Mouse (Mus musculus): ENCODE results near the gene Ell. TPM values are rescaled to one million over a fixed set of nuclear protein-coding genes. Genes with fewer than 3 reads are reported as not detected.
A peak's percentile ranks its signal among the peaks of the same experiment; 100 is the strongest.

Gene Ell
- polyA plus RNA-seq, 1 experiment from 2014 or later = 11.6 TPM

DNA sequence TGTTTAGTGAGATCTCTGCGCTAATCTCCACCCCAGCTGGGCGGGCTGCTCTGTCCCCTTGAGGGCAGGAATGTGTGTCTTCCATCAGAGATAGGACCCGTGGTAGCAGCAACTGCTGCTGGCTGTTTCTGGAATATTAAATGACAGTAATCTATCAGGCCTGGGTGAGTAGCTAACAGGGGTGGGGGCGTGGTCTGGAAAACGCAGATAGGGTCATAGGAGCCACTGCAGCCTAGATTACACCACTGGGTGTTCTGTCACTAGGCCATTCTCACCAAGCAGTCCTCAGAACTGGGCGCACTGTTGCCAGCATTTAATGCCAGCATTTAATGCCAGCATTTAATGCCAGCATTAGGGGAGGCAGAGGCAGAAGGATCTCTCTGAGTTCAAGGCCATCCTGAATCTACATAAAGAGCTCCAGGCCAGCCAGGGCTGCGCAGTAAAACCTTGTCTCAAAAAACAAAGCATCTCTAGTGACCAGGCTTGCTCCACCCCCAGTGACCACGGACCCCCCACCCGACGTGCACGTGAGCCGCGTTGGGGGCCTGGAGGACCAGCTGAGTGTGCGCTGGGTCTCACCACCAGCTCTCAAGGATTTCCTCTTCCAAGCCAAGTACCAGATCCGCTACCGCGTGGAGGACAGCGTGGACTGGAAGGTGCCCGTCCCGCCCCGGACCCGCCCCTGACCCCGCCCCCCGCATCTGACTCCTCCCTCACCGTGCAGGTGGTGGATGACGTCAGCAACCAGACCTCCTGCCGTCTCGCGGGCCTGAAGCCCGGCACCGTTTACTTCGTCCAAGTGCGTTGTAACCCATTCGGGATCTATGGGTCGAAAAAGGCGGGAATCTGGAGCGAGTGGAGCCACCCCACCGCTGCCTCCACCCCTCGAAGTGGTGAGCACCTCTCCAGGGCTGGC lies 38.6 kb upstream of the Ell start:
- no peak overlapping the region for H3K27ac ChIP-seq (replicated peaks)
- peak; percentile 15; the same call in 1 of the 2 replicates for ATAC-seq (ENCODE audit: extremely low read depth, insufficient number of reproducible peaks, low FRiP score, low TSS enrichment)
- WGBS = 6% methylated on average over 39 of the region's 39 CpGs

DNA sequence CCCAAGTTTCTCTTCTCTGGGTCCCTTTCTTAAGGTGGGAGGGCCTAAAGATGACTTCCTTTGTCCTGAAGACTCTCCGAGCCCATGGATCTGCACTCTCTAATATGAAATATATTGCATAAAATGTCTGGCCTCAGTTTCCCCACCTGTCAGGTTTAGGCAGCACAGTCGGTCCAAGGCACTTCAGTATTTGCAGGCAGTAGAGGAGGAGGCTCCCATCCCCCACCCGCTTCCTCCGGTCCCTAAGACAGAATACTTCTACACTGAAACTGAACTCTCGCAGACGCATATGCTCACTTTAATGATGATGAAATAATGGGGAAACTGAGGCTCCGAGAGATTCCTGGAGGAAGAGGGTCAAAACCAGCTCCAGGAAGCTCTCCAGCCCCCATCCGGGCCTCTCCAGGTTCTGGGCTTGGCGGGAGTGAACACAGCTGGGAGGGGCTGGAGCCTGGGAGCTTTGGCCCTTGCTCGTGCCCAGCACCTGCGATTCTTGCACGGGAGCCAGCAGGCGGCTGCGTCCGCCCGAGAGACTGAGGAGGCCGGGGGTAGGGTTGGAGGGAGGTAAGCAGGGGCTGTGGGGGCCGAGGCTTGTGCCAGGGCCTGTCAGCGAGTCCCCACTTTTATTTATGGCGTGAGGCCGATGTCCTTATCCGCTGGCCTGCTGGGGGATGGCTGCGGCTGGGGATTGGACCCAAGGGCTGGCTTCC lies 37.3 kb upstream of the Ell start:
- Histone ChIP-seq H3K27me3 (replicated peaks) (peaks cover 72% of the 10 kb centered on the region), H3K4me3 (peak overlapping the region; percentile 29), H3K36me3 (peaks cover 14% of the 10 kb centered on the region), H3K27ac (replicated peaks) (no peak overlapping the region), H3K4me2 (peak overlapping the region; percentile 58), H3K9ac (peak overlapping the region; percentile 57), H3K9me3 (no peaks in the 10 kb centered on the region), H3K4me1 (peaks cover 67% of the 10 kb centered on the region)
- no peak for ATAC-seq (ENCODE audit: extremely low read depth, insufficient number of reproducible peaks, low FRiP score, low TSS enrichment)
- WGBS = 12% methylated on average over 23 of the region's 23 CpGs

More for the DNA sequence above, 38.6 kb upstream of the Ell start:
- H3K27me3 ChIP-seq (replicated peaks) = peaks cover 85% of the 10 kb centered on the region
- peaks cover 12% of the 10 kb centered on the region; the same call in 1 of the 2 replicates for H3K36me3 ChIP-seq
- no peaks in the 10 kb centered on the region for H3K9me3 ChIP-seq
- H3K4me3 ChIP-seq = peak overlapping the region; percentile 9; the same call in 1 of the 2 replicates
- 0 out of 2 replicates have a peak overlapping the region, but pooled peaks have one; percentile 1 for H3K9ac ChIP-seq
- peak overlapping the region; percentile 46 for H3K4me2 ChIP-seq
- peaks cover 59% of the 10 kb centered on the region for H3K4me1 ChIP-seq

DNA sequence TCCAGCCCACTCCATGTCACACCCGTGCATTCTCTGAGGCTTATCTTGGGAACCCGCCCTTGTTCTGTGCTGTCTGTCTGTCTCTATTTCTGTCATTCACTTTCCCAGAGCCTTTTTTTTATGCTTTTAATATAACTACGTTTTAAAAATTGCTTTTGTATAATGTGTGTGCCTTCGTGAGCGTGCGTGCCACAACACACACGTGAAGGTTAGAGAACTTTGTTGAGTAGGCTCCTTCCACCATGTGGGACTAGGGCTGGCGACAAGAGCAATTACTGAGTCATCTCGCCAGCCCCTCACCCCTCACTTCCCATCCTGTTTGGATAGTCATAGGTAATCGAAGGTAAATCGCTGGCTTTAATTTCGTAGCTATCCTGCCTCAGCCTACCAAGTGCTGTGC lies 36.7 kb upstream of the Ell start:
- Histone ChIP-seq H3K27ac (replicated peaks) (no peak overlapping the region), H3K36me3 (peaks cover 20% of the 10 kb centered on the region), H3K9ac (peak overlapping the region; percentile 57), H3K4me1 (peaks cover 73% of the 10 kb centered on the region), H3K27me3 (replicated peaks) (peaks cover 66% of the 10 kb centered on the region), H3K4me2 (peak overlapping the region; percentile 58), H3K9me3 (no peaks in the 10 kb centered on the region), H3K4me3 (peak overlapping the region; percentile 29)
- ATAC-seq (ENCODE audit: extremely low read depth, insufficient number of reproducible peaks, low FRiP score, low TSS enrichment) = no peak
- WGBS = 34% methylated on average over 12 of the region's 12 CpGs

DNA sequence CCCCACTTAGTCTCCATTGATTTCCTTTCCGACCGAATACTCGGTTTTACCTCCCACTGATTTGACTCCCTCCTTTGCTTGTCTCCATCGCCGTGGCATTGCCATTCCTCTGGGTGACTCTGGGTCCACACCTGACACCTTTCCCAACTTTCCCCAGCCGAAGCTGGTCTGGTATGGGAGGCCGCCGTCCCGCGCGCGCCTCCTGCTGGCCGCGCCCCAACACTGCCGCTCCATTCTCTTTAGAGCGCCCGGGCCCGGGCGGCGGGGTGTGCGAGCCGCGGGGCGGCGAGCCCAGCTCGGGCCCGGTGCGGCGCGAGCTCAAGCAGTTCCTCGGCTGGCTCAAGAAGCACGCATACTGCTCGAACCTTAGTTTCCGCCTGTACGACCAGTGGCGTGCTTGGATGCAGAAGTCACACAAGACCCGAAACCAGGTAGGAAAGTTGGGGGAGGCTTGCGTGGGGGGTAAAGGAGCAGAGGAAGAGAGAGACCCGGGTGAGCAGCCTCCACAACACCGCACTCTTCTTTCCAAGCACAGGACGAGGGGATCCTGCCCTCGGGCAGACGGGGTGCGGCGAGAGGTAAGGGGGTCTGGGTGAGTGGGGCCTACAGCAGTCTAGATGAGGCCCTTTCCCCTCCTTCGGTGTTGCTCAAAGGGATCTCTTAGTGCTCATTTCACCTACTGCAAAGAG lies 36.1 kb upstream of the Ell start:
- peaks cover 60% of the 10 kb centered on the region for H3K27me3 ChIP-seq (replicated peaks)
- H3K4me2 ChIP-seq = peak overlapping the region; percentile 58
- H3K9ac ChIP-seq = peak overlapping the region; percentile 63
- peaks cover 26% of the 10 kb centered on the region for H3K36me3 ChIP-seq
- H3K4me3 ChIP-seq = peak overlapping the region; percentile 29; the same call in 1 of the 2 replicates
- no peak for ATAC-seq (ENCODE audit: extremely low read depth, insufficient number of reproducible peaks, low FRiP score, low TSS enrichment)
- H3K4me1 ChIP-seq = peaks cover 77% of the 10 kb centered on the region
- H3K27ac ChIP-seq (replicated peaks) = no peak overlapping the region
- H3K9me3 ChIP-seq = no peaks in the 10 kb centered on the region
- 14% methylated on average over 46 of the region's 46 CpGs for WGBS

DNA sequence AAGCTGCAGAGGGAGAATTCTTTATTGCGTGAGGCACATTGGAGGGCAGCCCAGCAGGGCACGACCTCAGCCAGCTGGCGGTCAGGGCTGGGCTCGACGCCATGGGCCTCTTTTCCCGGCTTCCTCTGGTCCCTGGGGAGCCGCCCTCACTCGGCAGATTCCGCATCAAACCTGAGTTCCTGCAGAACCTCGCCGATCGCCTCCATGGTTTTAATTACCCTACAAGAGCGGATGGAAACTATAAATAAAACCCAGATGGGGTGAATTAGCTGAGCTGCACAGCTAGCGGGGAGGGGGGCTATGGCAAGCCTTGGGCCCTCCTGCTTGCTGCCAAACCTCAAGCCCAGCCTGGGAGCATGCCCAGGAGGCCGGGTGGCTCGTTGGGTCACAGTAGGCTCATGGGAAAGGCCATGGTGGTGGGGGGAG lies 35.0 kb upstream of the Ell start:
- no peak overlapping the region for H3K9ac ChIP-seq
- H3K27me3 ChIP-seq (replicated peaks) = peaks cover 49% of the 10 kb centered on the region
- no peak overlapping the region for H3K4me3 ChIP-seq
- no peak overlapping the region for H3K4me2 ChIP-seq
- H3K27ac ChIP-seq (replicated peaks) = no peak overlapping the region
- H3K9me3 ChIP-seq = no peaks in the 10 kb centered on the region
- no peak for ATAC-seq (ENCODE audit: extremely low read depth, insufficient number of reproducible peaks, low FRiP score, low TSS enrichment)
- peaks cover 35% of the 10 kb centered on the region for H3K36me3 ChIP-seq
- H3K4me1 ChIP-seq = peaks cover 84% of the 10 kb centered on the region
- WGBS = 72% methylated on average over 16 of the region's 16 CpGs

DNA sequence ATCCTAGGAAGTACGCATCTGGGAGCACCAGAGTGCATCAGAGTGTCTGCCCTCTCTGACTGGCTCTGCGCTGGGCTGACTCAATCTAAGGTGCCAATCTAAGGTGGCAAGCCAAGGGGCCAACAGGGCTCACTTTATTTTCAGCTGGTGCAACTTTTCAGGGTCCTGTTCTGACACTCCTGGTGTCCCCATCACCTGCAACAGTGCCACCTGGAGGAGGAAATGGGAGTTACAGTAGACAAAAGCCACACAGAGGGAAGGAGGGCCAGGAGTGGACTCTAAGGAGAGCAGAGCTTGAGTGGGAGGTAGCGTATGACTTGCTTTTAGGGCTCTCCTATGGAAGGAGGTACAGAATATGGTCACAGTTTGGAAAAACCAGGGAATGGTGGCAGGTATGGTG lies 34.4 kb upstream of the Ell start:
- Histone ChIP-seq H3K9me3 (no peaks in the 10 kb centered on the region), H3K9ac (no peak overlapping the region), H3K36me3 (peaks cover 35% of the 10 kb centered on the region), H3K4me3 (0 out of 2 replicates have a peak overlapping the region, but pooled peaks have one; percentile 73), H3K4me1 (peaks cover 84% of the 10 kb centered on the region), H3K27me3 (replicated peaks) (peaks cover 43% of the 10 kb centered on the region), H3K4me2 (peak overlapping the region; percentile 82), H3K27ac (replicated peaks) (no peak overlapping the region)
- 73% methylated on average over 3 of the region's 3 CpGs for WGBS
- ATAC-seq (ENCODE audit: extremely low read depth, insufficient number of reproducible peaks, low FRiP score, low TSS enrichment) = no peak

DNA sequence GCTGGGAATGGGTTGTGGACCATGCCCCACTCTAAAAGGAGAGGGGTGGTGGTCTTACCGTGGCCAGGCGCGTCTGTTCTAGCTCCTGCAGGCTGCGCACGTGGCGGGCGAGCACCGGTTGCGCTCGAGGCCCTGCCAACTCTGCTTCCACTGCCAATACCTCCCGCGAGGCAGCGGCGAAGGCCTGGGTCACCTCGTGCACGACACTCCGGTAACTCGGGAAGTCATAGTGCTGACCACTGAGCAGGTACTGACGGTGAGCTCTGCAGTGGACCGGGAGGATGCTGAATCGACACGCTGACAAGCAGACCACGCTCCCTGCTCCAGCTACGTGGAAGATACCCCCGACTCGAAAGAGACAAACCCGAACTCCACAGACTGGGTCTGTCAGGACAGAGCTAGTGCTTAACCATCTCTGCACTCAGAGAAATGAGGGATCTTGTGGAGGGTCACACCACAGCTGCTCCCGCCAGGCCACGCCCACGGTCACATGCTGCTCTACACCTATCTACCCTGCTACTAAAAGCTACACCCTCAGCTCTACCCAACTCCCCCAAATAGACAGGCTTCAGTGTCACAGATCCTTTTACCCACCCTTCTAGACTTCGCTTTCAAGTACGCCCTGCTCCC lies 33.4 kb upstream of the Ell start:
- peak overlapping the region; percentile 73 for H3K4me3 ChIP-seq
- peaks cover 33% of the 10 kb centered on the region for H3K27me3 ChIP-seq (replicated peaks)
- H3K36me3 ChIP-seq = peaks cover 35% of the 10 kb centered on the region
- 40% methylated on average over 32 of the region's 32 CpGs for WGBS
- ATAC-seq (ENCODE audit: extremely low read depth, insufficient number of reproducible peaks, low FRiP score, low TSS enrichment) = peak; percentile 5; the same call in 1 of the 2 replicates
- peak overlapping the region; percentile 95 for H3K27ac ChIP-seq (replicated peaks)
- peak overlapping the region; percentile 95 for H3K9ac ChIP-seq
- no peaks in the 10 kb centered on the region for H3K9me3 ChIP-seq
- H3K4me1 ChIP-seq = peaks cover 81% of the 10 kb centered on the region
- peak overlapping the region; percentile 82 for H3K4me2 ChIP-seq

DNA sequence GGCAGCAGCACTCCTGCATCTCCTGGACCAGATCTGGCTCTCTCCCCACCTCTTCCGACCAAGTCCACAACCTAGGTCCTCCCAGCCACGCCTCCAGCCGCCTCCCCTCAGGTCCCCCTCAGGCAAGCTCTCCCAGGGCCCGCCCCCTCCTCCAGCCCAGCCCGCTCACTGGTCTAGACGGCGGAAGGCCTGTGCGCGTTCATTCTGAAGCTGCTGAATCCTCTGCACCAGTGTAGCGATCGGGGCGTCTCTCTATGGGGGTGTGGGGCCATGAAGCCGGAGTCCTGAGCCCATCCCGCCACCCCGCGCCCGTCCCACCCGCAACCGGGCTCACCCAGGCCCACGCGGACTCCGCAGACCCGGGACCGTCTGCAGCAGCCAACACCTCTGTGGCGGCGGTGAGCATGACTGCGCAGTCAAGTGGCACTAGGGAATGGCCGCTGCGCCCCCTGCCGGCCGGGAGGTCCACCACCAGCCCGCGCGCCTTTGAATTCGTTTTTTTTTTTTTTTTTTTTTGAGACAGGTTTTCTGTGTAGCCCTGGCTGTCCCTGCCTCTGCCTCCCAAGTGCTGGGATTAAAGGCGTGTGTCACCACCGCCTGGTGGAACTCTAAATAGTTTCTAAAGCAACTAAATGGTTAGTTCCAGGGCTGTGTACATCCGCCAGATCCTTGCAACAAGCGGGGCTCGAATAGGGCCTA lies 32.8 kb upstream of the Ell start, which contains the start of gene Rex1bd:
Gene Rex1bd (minus strand): TSS at position 425 of the 699 bp plus-strand sequence.
- ATAC-seq (ENCODE audit: extremely low read depth, insufficient number of reproducible peaks, low FRiP score, low TSS enrichment) = peak; percentile 81
- Histone ChIP-seq H3K9ac (peak within 1 kb of the TSS; percentile 95), H3K4me2 (peak within 1 kb of the TSS; percentile 82), H3K27me3 (replicated peaks) (peaks cover 27% of the 10 kb centered on the region), H3K4me3 (peak within 1 kb of the TSS; percentile 73), H3K4me1 (peaks cover 81% of the 10 kb centered on the region), H3K9me3 (no peaks in the 10 kb centered on the region), H3K27ac (replicated peaks) (peak within 1 kb of the TSS; percentile 95), H3K36me3 (peaks cover 35% of the 10 kb centered on the region)
- WGBS = 3% methylated on average over 40 of the region's 40 CpGs

DNA sequence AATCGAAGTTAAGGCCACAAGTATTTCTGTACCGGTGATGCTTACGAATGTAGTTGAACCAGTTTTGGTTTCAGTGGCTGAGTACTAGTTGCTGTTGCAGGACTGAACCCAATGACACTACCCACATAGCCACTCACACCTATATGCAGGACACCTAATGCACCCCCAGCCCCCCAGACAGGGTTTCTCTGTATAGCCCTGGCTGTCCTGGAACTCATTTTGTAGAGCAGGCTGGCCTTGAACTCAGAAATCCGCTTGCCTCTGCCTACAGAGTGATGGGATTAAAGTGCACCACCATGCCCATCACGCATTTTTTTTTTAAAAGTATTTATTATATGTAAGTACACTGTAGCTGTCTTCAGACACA lies 32.2 kb upstream of the Ell start:
- ATAC-seq (ENCODE audit: extremely low read depth, insufficient number of reproducible peaks, low FRiP score, low TSS enrichment) = no peak
- 61% methylated on average over 5 of the region's 5 CpGs for WGBS
- Histone ChIP-seq H3K27ac (replicated peaks) (peak overlapping the region; percentile 95; the same call in 1 of the 2 replicates), H3K27me3 (replicated peaks) (peaks cover 22% of the 10 kb centered on the region), H3K4me2 (peak overlapping the region; percentile 82), H3K4me1 (peaks cover 80% of the 10 kb centered on the region), H3K9me3 (no peaks in the 10 kb centered on the region), H3K4me3 (peak overlapping the region; percentile 73), H3K36me3 (peaks cover 35% of the 10 kb centered on the region), H3K9ac (peak overlapping the region; percentile 95)

DNA sequence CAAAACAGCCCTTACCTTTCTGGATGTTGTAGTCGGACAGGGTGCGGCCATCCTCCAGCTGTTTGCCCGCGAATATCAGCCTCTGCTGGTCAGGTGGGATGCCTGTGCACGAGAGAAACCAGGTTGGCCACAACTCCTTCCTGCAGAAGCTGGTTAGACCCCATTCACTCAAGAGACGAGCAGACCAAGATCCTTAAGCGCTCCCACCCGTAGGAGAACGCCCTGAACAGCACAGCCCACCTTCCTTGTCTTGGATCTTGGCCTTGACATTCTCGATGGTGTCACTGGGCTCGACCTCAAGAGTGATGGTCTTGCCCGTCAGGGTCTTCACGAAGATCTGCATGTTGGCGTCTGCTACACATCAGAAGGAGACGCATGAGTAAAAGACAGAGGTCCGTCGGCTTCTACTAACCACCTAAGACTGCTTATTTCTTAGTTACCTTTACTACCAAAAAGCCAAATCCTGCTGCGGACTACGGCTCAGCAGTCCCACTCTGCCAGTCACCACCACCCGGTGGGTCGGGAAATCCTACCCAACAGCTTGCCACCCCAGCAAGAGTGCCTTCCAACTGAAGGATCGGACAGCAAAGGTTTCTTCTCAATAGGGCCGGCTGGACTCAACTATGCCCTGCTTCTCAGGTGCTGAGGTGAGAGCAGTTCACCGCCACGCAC lies 29.8 kb upstream of the Ell start:
- H3K4me2 ChIP-seq = peak overlapping the region; percentile 89
- 7% methylated on average over 25 of the region's 25 CpGs for WGBS
- no peaks in the 10 kb centered on the region for H3K27me3 ChIP-seq (replicated peaks)
- no peak for ATAC-seq (ENCODE audit: extremely low read depth, insufficient number of reproducible peaks, low FRiP score, low TSS enrichment)
- peaks cover 52% of the 10 kb centered on the region for H3K36me3 ChIP-seq
- peak overlapping the region; percentile 99 for H3K9ac ChIP-seq
- no peaks in the 10 kb centered on the region for H3K9me3 ChIP-seq
- peak overlapping the region; percentile 98 for H3K4me3 ChIP-seq
- H3K4me1 ChIP-seq = peaks cover 70% of the 10 kb centered on the region
- peak overlapping the region; percentile 98 for H3K27ac ChIP-seq (replicated peaks)
